Mouse (Mus musculus) central nervous system, embryonic 18 days (tissue): ENCODE measurements around the gene Gm21650. TPM values are rescaled to one million over a fixed set of nuclear protein-coding genes. Genes with fewer than 3 reads are reported as not detected.

Experiments
- polyA plus RNA-seq: library from polyadenylated mRNA; depleted of rRNA; stranded (reverse); fragments of >200 nt; gene quantifications from 2 replicates; pipeline ENCODE4 v1.2.3, GENCODE M21; 2012; rRNA removed

Gene Gm21650
- not detected in 2 replicates for polyA plus RNA-seq

GRCm38 (mm10) chrY:77692508-77692907 is at the start of gene Gm21650:
TSS of gene Gm21650 (plus strand) at chrY:77692808.

